9 mouse cellular contexts compared by ENCODE assay signal in the genomic region with DNA sequence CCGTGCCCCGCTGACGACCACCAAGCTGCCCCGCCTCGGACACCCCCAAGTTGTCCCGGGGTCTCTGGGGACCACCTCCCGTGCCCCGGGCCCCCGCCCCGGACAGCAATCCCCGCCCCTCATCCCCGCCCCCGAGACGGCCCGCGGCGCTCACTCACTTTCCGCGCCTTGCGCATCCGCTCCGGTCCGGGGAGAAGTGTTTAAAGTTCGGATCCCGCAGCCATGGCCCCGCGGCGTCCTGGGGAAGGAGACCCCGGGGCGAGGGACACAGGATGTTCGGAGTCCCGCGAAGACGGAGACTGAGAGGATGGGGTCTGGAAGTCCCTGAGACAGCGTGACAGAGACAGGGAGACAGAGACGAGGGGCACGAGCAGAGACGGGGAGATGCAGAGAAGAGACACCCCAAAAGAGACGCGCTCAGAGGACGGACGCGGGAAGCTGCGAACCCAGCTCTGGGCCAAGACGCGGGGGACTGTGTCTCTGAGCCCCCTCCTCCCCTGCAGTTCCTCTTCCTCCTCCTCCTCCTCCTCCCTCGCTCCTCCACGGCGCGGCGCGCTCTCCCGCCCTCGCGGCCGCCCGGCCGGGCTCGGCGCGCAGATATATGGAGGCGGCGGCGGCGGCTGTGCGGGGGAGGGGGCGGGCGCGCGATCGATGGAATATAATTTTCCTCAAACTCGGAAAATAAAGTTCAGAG. TPM values are rescaled to one million over a fixed set of nuclear protein-coding genes. Genes with fewer than 3 reads are reported as not detected.
DNase-seq lines count a peak whose midpoint lies in the region; ATAC-seq and TF ChIP-seq lines count a peak whose summit lies in the region.
"Had no signal": no experiment of that assay in that cellular context is flagged by ENCODE, and none has a peak within 500 bp of the region (broad histone marks: within the 10 kb centered on the region; RNA-seq: fewer than 3 reads in every experiment).

A gene (minus strand): TSS at position 238 of the 694 bp plus-strand sequence.

- H3K9ac ChIP-seq in embryonic facial prominence, embryonic 11.5 days (replicated peaks; ENCODE audit: low read length): 0 out of 2 replicates have a peak within 1 kb of the TSS, but pooled peaks have one; percentile 18
- H3K9ac ChIP-seq in intestine, embryonic 14.5 days (ENCODE audit: low read length): no peak within 1 kb of the TSS
- H3K9ac ChIP-seq in neural tube, embryonic 12.5 days: peak within 1 kb of the TSS; percentile 29; the same call in 1 of the 2 replicates

- H3K36me3 ChIP-seq in embryonic facial prominence, embryonic 11.5 days (replicated peaks; ENCODE audit: control insufficient read depth, insufficient read depth, low read depth, low read length): no peaks in the 10 kb centered on the region
- H3K36me3 ChIP-seq in intestine, embryonic 14.5 days (ENCODE audit: control insufficient read depth, insufficient read depth, low read length): no peaks in the 10 kb centered on the region
- H3K36me3 ChIP-seq in neural tube, embryonic 12.5 days: no peaks in the 10 kb centered on the region

- TF ChIP-seq CTCF in left cerebral cortex, adult 2 months (IDR thresholded peaks at IDR 0.05): no peak

- intact Hi-C loops in left cerebral cortex, adult 2 months (cut with DNase I): no loop called here

- H3K4me2 ChIP-seq in embryonic facial prominence, embryonic 11.5 days (ENCODE audit: low read depth, low read length): peak within 1 kb of the TSS; percentile 50
- peak within 1 kb of the TSS; percentile 56 for H3K4me2 ChIP-seq in intestine, embryonic 14.5 days (ENCODE audit: low read length)
- peak within 1 kb of the TSS; percentile 63 for H3K4me2 ChIP-seq in neural tube, embryonic 12.5 days (replicated peaks)

- H3K27ac ChIP-seq in left cerebral cortex, adult 2 months: no peak within 1 kb of the TSS
- no peak within 1 kb of the TSS for H3K27ac ChIP-seq in embryonic facial prominence, embryonic 11.5 days (replicated peaks; ENCODE audit: low read depth, low read length)
- H3K27ac ChIP-seq in intestine, embryonic 14.5 days (ENCODE audit: low read depth): no peak within 1 kb of the TSS
- H3K27ac ChIP-seq in neural tube, embryonic 12.5 days: no peak within 1 kb of the TSS

- ATAC-seq in embryonic facial prominence, embryonic 11.5 days (replicated peaks; ENCODE audit: insufficient number of reproducible peaks, low FRiP score, low TSS enrichment, low read depth): no peak
- ATAC-seq in intestine, embryonic 14.5 days (replicated peaks; ENCODE audit: low FRiP score, low TSS enrichment, low read depth): no peak
- no peak for ATAC-seq in neural tube, embryonic 12.5 days (ENCODE audit: low FRiP score, low read depth)

- DNase-seq in left cerebral cortex, adult 2 months (ENCODE audit: extremely low spot score in 1 of 2, low spot score in 2 of 2): no peak
- DNase-seq in left cerebral cortex, adult 11 months (ENCODE audit: low spot score): no peak
- no peak for DNase-seq in embryonic facial prominence, embryonic 11.5 days (ENCODE audit: low spot score)
- no peak for DNase-seq in intestine, embryonic 14.5 days (ENCODE audit: low spot score)
- no peak for DNase-seq in right cerebral cortex, postnatal 4 days
- no peak for DNase-seq in urinary bladder, postnatal 4 days (ENCODE audit: low spot score in 2 of 2)
- DNase-seq in testis, postnatal 14 days (ENCODE audit: low spot score): no peak

- 1% methylated on average over 61 of the region's 72 CpGs for WGBS in embryonic facial prominence, embryonic 11.5 days
- WGBS in intestine, embryonic 14.5 days: 1% methylated on average over 58 of the region's 72 CpGs
- WGBS in neural tube, embryonic 12.5 days: under 1% methylated on average over 72 of the region's 72 CpGs

- H3K4me1 ChIP-seq in embryonic facial prominence, embryonic 11.5 days (ENCODE audit: control insufficient read depth, insufficient read depth, low read length): no peaks in the 10 kb centered on the region
- no peaks in the 10 kb centered on the region; the same call in 1 of the 2 replicates for H3K4me1 ChIP-seq in intestine, embryonic 14.5 days (replicated peaks; ENCODE audit: control insufficient read depth, insufficient read depth, low read length)
- peaks cover 23% of the 10 kb centered on the region for H3K4me1 ChIP-seq in neural tube, embryonic 12.5 days

- peaks cover 84% of the 10 kb centered on the region for H3K27me3 ChIP-seq in embryonic facial prominence, embryonic 11.5 days (ENCODE audit: control insufficient read depth, insufficient read depth, low read length)
- H3K27me3 ChIP-seq in intestine, embryonic 14.5 days (replicated peaks; ENCODE audit: control insufficient read depth, insufficient read depth, low read length): peaks cover 96% of the 10 kb centered on the region
- peaks cover 97% of the 10 kb centered on the region for H3K27me3 ChIP-seq in neural tube, embryonic 12.5 days (replicated peaks)

- H3K9me3 ChIP-seq in embryonic facial prominence, embryonic 11.5 days (replicated peaks; ENCODE audit: control insufficient read depth, low read length): no peaks in the 10 kb centered on the region
- no peaks in the 10 kb centered on the region for H3K9me3 ChIP-seq in intestine, embryonic 14.5 days (ENCODE audit: control insufficient read depth, low read length)
- no peaks in the 10 kb centered on the region for H3K9me3 ChIP-seq in neural tube, embryonic 12.5 days

- H3K4me3 ChIP-seq in left cerebral cortex, adult 2 months: peak within 1 kb of the TSS; percentile 11; the same call in 1 of the 2 replicates
- peak within 1 kb of the TSS; percentile 31 for H3K4me3 ChIP-seq in embryonic facial prominence, embryonic 11.5 days (ENCODE audit: low read depth, low read length)
- H3K4me3 ChIP-seq in intestine, embryonic 14.5 days (ENCODE audit: low read depth, low read length): peak within 1 kb of the TSS; percentile 28
- H3K4me3 ChIP-seq in neural tube, embryonic 12.5 days: peak within 1 kb of the TSS; percentile 25

RNA-seq across cellular contexts. Expression of the gene that starts here (rescaled TPM):
- not detected for total RNA-seq in left cerebral cortex, adult 2 months (2021)
- 0.36 and 0.79 TPM in 2 replicates for polyA plus RNA-seq in embryonic facial prominence, embryonic 11.5 days (2014; fragmentation: Nextera tagmentation; extraction: Ambion mirVana)
- not detected in 2 replicates for polyA plus RNA-seq in intestine, embryonic 14.5 days (2014; fragmentation: Nextera tagmentation; extraction: Ambion mirVana)
- 0.75 and 0.84 TPM in 2 replicates for polyA plus RNA-seq in neural tube, embryonic 12.5 days (2016; fragmentation: Nextera tagmentation; extraction: Ambion mirVana)
- polyA plus RNA-seq: frontal cortex, adult 2 months had no signal
